Mouse (Mus musculus) hindbrain, embryonic 14.5 days (tissue): ENCODE results near the gene Lpcat4. TPM values are rescaled to one million over a fixed set of nuclear protein-coding genes. Genes with fewer than 3 reads are reported as not detected.
A peak's percentile ranks its signal among the peaks of the same experiment; 100 is the strongest.

Experiments
- ATAC-seq: fragments of 200-750 bp; cut with Nextera tagmentation; 2 replicates; pipeline ENCODE4 v1.8.0; 2017; ENCODE audit warnings: moderate number of reproducible peaks, mild to moderate bottlenecking, moderate TSS enrichment, moderate library complexity; ENCODE audit not compliant: low FRiP score
- DNase-seq: peaks from one replicate; pipeline ENCODE4 v3.0.0-alpha.2; 2015; ENCODE audit warnings: low spot score
- H3K27ac ChIP-seq: fragments of 300-500 bp; sonication (generic); 2 replicates; pipeline ENCODE4 v1.5.1; 2014; ENCODE audit warnings: mild to moderate bottlenecking, moderate library complexity
- H3K27me3 ChIP-seq: fragments of 300-500 bp; sonication (generic); 2 replicates; pipeline ENCODE4 v1.6.1; 2014; ENCODE audit warnings: mild to moderate bottlenecking, low read length, mixed read lengths; ENCODE audit not compliant: control insufficient read depth, insufficient read depth
- H3K36me3 ChIP-seq: fragments of 300-500 bp; sonication (generic); replicated peaks from 2 replicates; pipeline ENCODE4 v1.6.1; 2014; ENCODE audit not compliant: control insufficient read depth, insufficient read depth
- H3K4me1 ChIP-seq: fragments of 300-500 bp; sonication (generic); replicated peaks from 2 replicates; pipeline ENCODE4 v1.6.1; 2014; ENCODE audit warnings: antibody characterized with exemption, low read length, mixed read lengths; ENCODE audit not compliant: control insufficient read depth, insufficient read depth
- H3K4me2 ChIP-seq: fragments of 300-500 bp; sonication (generic); replicated peaks from 2 replicates; pipeline ENCODE4 v1.6.1; 2014; ENCODE audit warnings: mild to moderate bottlenecking, moderate library complexity
- H3K4me3 ChIP-seq: fragments of 300-500 bp; sonication (generic); replicated peaks from 2 replicates; pipeline ENCODE4 v1.5.1; 2014; ENCODE audit warnings: mild to moderate bottlenecking, low read length
- H3K9ac ChIP-seq: fragments of 300-500 bp; sonication (generic); 2 replicates; pipeline ENCODE4 v1.6.1; 2014
- H3K9me3 ChIP-seq: fragments of 300-500 bp; sonication (generic); 2 replicates; pipeline ENCODE4 v1.6.1; 2016; ENCODE audit warnings: low read length; ENCODE audit not compliant: control insufficient read depth
- WGBS: fragments of 180-500 bp; shearing (Covaris S2); extraction: QIAGEN DNeasy Blood & Tissue Kit; methylation state at CpG from one replicate; pipeline ENCODE4 v1.1.7; 2014; 5-methylcytosine and 5-hydroxymethylcytosine counted together
- polyA plus RNA-seq: library from polyadenylated mRNA; unstranded; fragments of >200 nt; fragmentation: Nextera tagmentation; extraction: Ambion mirVana; gene quantifications from 2 replicates; pipeline ENCODE4 v1.2.1, GENCODE M21; 2014

Gene Lpcat4
- polyA plus RNA-seq, 1 experiment from 2014 or later, result 23.1 TPM

- H3K27ac ChIP-seq, result no peak overlapping the region
- ATAC-seq, result no peak
- H3K4me2 ChIP-seq, result no peak overlapping the region
- no peaks in the 10 kb centered on the region for H3K4me1 ChIP-seq
- peaks cover 33% of the 10 kb centered on the region for H3K36me3 ChIP-seq
- no peak overlapping the region for H3K4me3 ChIP-seq
- no peak for DNase-seq
- H3K27me3 ChIP-seq, result no peaks in the 10 kb centered on the region
- WGBS, result 91% methylated on average over 10 of the region's 10 CpGs
- H3K9me3 ChIP-seq, result no peaks in the 10 kb centered on the region
- no peak overlapping the region for H3K9ac ChIP-seq
These were observed 10.6 kb downstream of the Lpcat4 start for GRCm38 (mm10) chr2:112249780-112250453.

DNA sequence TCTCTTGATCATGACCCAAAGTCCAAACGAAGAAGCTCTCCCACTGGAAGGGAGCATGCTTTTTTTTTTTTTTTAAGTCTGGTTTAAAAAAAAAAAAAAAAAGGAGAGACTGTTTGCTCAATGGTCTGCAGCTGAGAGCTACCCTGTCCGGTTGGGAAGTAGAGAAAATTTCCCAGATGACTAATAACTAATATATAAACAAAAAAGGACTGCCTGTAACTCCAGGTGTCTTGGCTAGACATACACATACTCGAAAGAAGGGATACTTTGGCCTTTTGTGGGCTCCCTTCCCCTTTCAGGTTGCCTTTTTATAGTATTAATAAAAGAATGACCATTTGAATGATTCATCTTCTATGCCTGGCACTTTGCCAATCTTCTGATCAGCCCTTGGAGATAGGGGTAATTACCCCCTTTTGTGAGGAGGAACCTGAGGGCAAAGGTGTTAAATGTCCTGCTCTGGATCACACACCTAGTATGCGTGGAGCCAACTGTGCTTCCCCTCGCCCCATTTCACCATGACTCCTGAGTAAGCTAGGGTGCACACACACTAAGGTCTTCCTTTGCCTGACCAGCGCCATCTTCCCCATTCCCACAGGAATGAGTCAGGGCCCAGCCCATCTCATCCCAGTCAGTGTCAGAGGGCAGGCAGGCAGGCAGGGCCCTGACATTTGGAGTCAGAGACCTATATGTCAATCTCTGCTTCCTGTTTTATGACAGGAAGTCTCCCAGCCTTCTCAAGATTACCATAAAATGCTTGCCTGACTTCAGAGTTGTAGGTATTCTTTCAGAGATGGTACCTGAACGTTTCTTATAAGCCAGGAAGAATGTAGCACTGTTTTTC is 15.6 kb downstream of the Lpcat4 start:
- H3K9ac ChIP-seq, result no peak overlapping the region
- H3K4me3 ChIP-seq, result no peak overlapping the region
- WGBS, result 76% methylated on average over 7 of the region's 7 CpGs
- DNase-seq (no peak), ATAC-seq (no peak)
- no peaks in the 10 kb centered on the region for H3K27me3 ChIP-seq
- no peak overlapping the region for H3K4me2 ChIP-seq
- H3K36me3 ChIP-seq, result 0 out of 2 replicates have a peak, but pooled peaks cover 4% of the 10 kb centered on the region
- H3K4me1 ChIP-seq, result no peaks in the 10 kb centered on the region
- H3K9me3 ChIP-seq, result no peaks in the 10 kb centered on the region
- H3K27ac ChIP-seq, result no peak overlapping the region

GRCm38 (mm10) chr2:112259241-112259962 is 20.1 kb downstream of the Lpcat4 start, which contains the start of gene Nutm1:
TSS of gene Nutm1 (minus strand) at chr2:112259291.
- Histone ChIP-seq H3K27ac (no peak within 1 kb of the TSS), H3K27me3 (no peaks in the 10 kb centered on the region), H3K4me3 (no peak within 1 kb of the TSS), H3K4me1 (peaks cover 12% of the 10 kb centered on the region), H3K9me3 (no peaks in the 10 kb centered on the region), H3K4me2 (no peak within 1 kb of the TSS), H3K9ac (no peak within 1 kb of the TSS), H3K36me3 (no peaks in the 10 kb centered on the region)
- no peak for DNase-seq
- WGBS, result 78% methylated on average over 10 of the region's 10 CpGs
- no peak for ATAC-seq

- peak; percentile 96 for DNase-seq
- Histone ChIP-seq H3K9me3 (no peaks in the 10 kb centered on the region), H3K27ac (peak within 1 kb of the TSS; percentile 79), H3K36me3 (no peaks in the 10 kb centered on the region), H3K4me1 (peaks cover 27% of the 10 kb centered on the region), H3K9ac (peak within 1 kb of the TSS; percentile 71), H3K4me2 (peak within 1 kb of the TSS; percentile 80), H3K27me3 (no peaks in the 10 kb centered on the region), H3K4me3 (peak within 1 kb of the TSS; percentile 72)
- peak; percentile 71 for ATAC-seq
- WGBS, result under 1% methylated on average over 36 of the region's 36 CpGs
These were observed 22.7 kb downstream of the Lpcat4 start, which contains the start of gene Nop10 for GRCm38 (mm10) chr2:112261748-112262653. TSS of gene Nop10 (plus strand) at chr2:112261926.

DNA sequence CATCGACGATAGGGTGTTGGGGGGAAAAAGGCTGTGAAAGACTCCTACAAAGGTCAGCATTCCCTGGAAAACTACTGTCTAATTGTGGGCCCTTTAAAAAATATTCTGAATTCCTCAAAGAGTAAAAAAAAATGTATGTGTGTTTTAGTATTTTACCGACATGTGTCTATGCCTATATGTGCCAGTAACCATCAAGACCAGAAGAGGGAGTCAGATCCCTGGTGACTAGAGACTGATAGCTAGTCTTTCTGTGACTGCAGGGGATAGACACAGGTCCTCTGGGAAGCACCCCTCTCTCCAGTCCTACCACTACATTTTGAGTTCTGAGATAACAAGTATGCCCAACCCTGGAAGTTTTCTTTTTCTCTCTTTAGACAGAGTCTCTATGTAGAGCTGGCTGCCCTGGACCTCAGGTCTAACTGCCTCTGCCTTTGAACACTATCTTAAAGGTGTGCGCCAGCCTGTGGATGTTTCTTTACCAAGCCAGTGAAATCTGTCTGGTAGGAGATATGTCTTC is 23.6 kb downstream of the Lpcat4 start:
- no peak for DNase-seq
- no peaks in the 10 kb centered on the region for H3K36me3 ChIP-seq

GRCm38 (mm10) chr2:112264364-112264763 is 25.1 kb downstream of the Lpcat4 start:
- ATAC-seq (no peak), DNase-seq (no peak)
- Histone ChIP-seq H3K27me3 (no peaks in the 10 kb centered on the region), H3K27ac (no peak overlapping the region), H3K4me1 (peaks cover 45% of the 10 kb centered on the region), H3K36me3 (no peaks in the 10 kb centered on the region), H3K4me2 (0 out of 2 replicates have a peak overlapping the region, but pooled peaks have one; percentile 95), H3K9me3 (no peaks in the 10 kb centered on the region), H3K9ac (no peak overlapping the region), H3K4me3 (no peak overlapping the region)
- WGBS, result 84% methylated on average over 4 of the region's 4 CpGs

More for the DNA sequence above, 23.6 kb downstream of the Lpcat4 start:
- Histone ChIP-seq H3K4me1 (peaks cover 35% of the 10 kb centered on the region), H3K4me2 (peak overlapping the region; percentile 80), H3K9ac (peak overlapping the region; percentile 71; the same call in 1 of the 2 replicates), H3K9me3 (no peaks in the 10 kb centered on the region), H3K27me3 (no peaks in the 10 kb centered on the region), H3K4me3 (peak overlapping the region; percentile 72), H3K27ac (peak overlapping the region; percentile 79; the same call in 1 of the 2 replicates)
- no peak for ATAC-seq
- 37% methylated on average over 4 of the region's 4 CpGs for WGBS

DNA sequence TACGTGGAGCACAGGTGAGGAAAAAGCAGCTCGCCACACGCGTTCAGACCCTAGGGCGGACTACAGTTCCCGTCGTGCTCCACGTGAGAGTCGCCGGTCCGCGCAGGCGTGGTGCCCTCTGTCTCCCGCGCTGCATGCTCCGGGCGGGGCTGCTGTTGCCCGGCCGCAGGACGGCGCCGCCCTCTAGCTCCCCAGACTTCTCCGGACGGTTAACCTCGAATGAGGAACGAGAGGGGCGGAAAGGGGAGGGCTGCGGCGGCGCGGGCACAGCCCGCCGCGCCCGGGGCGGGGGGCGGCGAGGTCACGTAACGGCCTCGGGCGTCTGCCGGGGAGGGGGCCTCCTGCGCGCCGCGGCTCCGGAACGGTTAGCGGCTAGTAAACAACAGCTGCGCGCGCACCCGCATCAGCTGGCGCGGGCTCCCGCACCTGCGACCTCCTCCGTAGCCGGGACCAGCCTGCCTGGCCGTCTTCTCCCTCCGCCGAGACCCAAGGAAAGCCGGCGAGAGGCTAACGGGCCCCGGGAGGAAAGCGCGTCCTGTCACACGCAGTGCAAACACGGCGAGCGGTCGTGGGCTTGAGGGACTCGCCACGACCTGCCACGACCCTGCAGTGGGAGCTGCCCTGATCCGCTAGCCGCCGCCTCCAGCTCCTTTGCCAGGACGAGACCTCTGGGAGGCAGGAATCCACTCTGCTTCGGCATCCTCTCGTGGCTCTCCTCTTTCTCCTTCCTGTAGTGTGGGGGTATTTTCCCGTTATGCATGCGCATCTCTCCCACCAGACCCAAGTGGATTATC is 26.4 kb downstream of the Lpcat4 start, which contains the start of gene Slc12a6:
TSS of gene Slc12a6 (plus strand) at position 378 of the 794 bp plus-strand sequence.
- no peaks in the 10 kb centered on the region for H3K9me3 ChIP-seq
- peaks cover 56% of the 10 kb centered on the region for H3K4me1 ChIP-seq
- no peaks in the 10 kb centered on the region for H3K36me3 ChIP-seq
- peak within 1 kb of the TSS; percentile 95 for H3K4me2 ChIP-seq
- H3K27me3 ChIP-seq, result no peaks in the 10 kb centered on the region
- DNase-seq, result peak; percentile 84
- ATAC-seq, result peak; percentile 95
- peak within 1 kb of the TSS; percentile 78 for H3K4me3 ChIP-seq
- H3K27ac ChIP-seq, result peak within 1 kb of the TSS; percentile 94
- under 1% methylated on average over 60 of the region's 85 CpGs for WGBS
- H3K9ac ChIP-seq, result peak within 1 kb of the TSS; percentile 87
